Mouse (Mus musculus) embryo, embryonic 10.5 days (tissue): ENCODE measurements around the gene Cyp4b1.
"Not testable (repeated sequence)": the region's sequence is repeated elsewhere in the genome, so short reads cannot be mapped to it uniquely, and the experiment has no call there.

ENCODE experiments used
- DNase-seq: peaks from one replicate; pipeline ENCODE4 v3.0.0-alpha.2; 2015; ENCODE audit warnings: low spot score

Cyp4b1 gene

GRCm38 (mm10) chr4:115647580-115647979 lies at the start of gene Cyp4b1:
Gene Cyp4b1 (minus strand): TSS chr4:115647723.
- no peak for DNase-seq

GRCm38 (mm10) chr4:115686299-115686698 lies 38.8 kb upstream of the Cyp4b1 start:
- no peak for DNase-seq

GRCm38 (mm10) chr4:115659190-115659589 lies 11.7 kb upstream of the Cyp4b1 start:
- no peak for DNase-seq

- no peak for DNase-seq
Observed at GRCm38 (mm10) chr4:115657867-115658249, 10.3 kb upstream of the Cyp4b1 start.

GRCm38 (mm10) chr4:115657104-115657866 lies 9.8 kb upstream of the Cyp4b1 start:
- DNase-seq: peak; percentile 57

DNA sequence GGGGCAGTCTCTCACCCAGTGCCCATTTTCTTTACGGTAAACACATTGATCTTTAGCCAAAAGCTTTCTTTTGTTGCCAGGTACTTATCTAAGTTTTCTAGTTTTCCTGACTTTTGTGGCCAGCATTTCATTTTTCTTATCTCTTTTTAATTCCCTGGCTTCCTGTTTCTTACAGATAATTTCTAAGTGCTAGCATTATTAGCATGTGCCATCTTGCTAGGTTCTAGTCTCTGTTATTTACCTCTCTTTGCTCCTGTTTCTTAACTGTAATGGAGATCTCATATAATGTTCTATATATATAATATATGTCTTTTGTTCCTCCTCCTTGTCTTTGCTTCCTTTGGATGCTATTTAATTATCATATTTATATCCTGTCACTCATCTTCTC lies 9.0 kb upstream of the Cyp4b1 start:
- not testable (repeated sequence) for DNase-seq

DNA sequence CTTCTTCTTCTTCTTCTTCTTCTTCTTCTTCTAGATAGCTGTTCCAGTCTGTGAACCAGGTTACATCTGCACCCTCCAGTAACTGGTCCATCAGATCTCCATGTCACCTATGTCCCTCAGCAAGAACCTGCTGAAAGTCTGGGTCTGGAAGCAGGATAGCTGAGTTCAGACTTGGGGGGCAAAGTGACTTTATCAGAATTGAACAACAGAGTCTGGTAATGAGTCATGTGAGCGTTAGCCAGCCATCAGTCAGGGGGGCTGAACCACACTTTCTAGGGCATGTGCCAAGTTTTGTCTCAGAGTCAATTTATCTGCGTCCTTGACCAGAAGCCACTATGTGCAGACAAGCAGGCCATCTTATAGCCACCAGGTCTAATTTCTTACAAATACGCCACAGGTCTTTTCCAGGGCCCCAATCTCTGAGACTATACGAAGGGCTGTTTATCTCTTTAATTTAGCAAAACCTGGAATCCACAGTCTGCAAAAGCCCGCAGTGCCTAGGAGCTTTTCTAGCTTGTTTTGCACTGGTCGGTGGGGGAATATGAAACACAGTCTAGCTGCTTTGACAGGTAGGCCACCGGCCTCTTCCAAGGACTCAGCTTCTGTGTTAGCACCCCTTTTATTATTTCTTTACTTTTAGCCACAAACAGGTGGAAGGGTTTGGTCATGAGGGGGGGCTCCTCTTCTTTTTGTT lies 8.5 kb upstream of the Cyp4b1 start:
- not testable (repeated sequence) for DNase-seq

GRCm38 (mm10) chr4:115650866-115651265 lies 3.3 kb upstream of the Cyp4b1 start:
- DNase-seq: no peak

- no peak for DNase-seq
Observed at GRCm38 (mm10) chr4:115649344-115649743, 1.8 kb upstream of the Cyp4b1 start.

DNA sequence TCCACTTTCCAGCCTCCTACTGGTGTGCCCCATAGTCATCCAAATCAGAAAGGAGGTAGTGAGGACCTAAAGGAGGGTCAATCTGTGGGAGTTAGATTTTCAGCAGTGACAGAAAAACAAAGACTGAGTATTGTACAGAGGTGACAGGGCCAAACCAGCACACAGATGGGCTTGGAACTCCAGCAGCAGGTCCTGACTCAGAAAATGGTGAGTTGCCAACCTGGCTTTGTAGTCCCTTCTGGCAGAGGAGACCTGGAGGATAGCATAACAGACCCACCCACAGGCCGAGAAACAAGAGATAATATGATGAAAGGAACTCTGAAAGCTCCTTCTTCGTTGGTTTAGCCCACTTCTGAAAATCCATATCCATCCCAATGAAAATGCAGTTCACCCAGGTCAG lies 1.2 kb upstream of the Cyp4b1 start:
- no peak for DNase-seq

DNA sequence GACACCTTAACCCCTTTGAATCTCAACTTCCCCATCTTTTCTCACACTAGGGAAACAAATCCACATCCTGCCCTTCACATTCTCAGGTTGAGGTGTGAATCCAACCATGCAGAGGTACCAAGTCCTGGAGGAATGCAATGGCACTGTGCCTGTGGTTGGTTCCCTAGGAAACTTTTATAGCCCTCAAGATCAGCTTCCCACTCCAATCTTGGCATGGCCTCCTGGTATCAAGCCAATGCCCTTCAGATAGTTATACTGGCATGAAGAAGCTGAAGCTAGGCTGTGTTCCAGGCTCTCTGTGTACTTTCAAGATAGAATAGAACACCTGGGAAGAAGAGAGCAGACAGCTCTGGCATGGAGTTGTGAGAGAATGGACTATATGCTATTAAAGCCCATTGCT lies 2.2 kb downstream of the Cyp4b1 start:
- DNase-seq: no peak

DNA sequence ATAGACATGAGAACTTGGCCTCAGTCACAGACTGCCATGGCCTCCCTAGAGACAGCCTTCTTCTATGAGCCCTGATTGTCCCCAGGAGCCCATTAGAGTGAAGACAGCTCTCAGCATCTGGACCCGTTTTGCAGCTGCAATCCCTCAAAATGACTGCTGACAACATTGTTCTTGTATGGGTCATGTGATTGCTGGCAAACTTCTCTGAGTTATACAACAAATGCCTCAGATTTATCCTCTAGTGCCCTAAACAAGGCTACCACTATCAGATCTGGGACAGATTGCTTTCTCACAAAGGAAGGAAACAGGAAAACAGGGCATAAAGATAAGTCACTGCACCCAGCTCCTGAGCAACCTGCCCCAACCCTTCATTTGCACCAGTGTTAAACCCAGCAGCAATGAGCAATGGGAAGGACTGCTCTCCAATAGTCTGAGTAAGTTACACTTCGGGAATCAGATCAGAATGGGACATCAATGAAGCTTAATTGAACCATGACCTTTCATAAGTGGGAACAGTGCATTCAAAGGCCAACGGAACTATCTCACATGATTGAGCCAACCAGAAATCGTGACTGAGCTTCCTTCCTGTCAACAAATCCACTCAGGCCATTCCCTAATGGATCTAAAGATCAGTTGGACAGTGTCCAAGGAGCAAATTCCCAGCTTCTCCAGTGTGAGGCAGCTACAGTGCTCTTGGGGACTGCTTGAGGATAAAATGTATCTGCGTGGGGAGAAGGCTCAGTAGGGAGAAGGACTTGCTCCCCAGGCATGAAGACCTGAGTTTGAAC lies 4.4 kb downstream of the Cyp4b1 start:
- DNase-seq: no peak

GRCm38 (mm10) chr4:115625560-115625959 lies 22.0 kb downstream of the Cyp4b1 start:
- DNase-seq: not testable (repeated sequence)

DNA sequence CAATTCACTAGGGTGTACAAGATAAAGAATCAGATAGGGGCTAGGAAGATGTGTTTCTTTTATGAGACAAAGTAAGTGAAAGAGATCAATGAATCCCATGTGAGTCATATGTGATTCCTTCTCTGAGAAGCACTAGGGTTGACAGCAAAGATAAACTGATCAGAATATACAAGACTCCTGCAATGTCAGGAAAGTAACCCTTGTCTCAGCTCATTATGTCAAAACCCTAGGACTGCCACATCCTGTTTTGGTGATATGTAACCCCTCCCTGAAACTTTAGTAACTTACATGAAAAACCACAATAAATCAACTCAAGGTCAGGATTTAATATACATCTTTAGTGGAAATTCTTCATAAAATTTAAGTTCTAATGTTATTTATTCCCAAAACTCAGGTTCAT lies 33.5 kb downstream of the Cyp4b1 start:
- DNase-seq: no peak

DNA sequence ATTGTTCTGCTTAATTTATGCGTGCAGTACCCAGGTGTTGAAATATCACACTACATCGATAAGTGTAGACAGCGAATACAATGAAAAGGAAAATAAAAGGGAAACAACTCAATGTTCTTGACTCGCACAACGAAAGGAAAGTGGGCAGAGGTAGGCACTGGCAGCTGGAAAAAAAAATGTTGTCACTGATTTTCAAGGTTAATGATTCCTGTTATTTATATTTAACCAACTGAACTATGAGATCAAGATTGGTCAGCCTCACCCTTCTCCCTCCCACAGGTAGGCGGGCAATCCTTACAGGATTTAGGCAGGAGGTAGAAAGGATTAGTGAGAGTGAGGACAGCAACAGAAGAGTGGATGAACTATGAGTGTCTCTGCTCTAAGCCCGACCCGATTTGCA lies 46.9 kb downstream of the Cyp4b1 start, which contains the start of gene Cyp4a32:
TSS of gene Cyp4a32 (plus strand) at position 359 of the 400 bp plus-strand sequence.
- not testable (repeated sequence) for DNase-seq

DNA sequence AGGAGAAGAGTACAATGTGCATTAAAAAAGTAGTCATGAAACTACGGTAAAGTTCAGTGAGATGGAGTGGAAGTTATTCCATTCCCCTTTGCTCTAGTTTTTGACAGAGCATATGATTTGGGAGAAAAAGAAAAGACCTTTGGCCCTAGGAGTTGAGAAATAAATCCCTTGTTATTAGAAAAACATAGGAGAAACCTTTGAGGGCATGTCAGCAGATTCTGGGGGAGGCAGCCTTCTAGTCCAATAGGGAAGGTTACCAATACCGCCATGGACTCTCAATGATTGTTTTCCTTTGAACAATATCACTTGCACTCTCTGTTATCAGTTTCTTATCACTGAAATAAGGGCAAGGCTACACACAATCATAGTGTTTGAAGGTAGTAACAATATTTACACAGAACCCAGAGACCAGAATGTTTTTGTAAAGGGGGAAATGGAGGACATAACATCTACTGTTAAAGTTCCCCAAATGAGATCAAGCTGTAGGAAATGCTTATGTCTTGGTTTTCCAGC lies 50.6 kb downstream of the Cyp4b1 start:
- no peak for DNase-seq

GRCm38 (mm10) chr4:115596357-115596756 lies 51.2 kb downstream of the Cyp4b1 start:
- DNase-seq: no peak

GRCm38 (mm10) chr4:115583036-115583435 lies 64.5 kb downstream of the Cyp4b1 start:
- DNase-seq: no peak

- no peak for DNase-seq
Observed at GRCm38 (mm10) chr4:115575776-115576175, 71.7 kb downstream of the Cyp4b1 start.

DNA sequence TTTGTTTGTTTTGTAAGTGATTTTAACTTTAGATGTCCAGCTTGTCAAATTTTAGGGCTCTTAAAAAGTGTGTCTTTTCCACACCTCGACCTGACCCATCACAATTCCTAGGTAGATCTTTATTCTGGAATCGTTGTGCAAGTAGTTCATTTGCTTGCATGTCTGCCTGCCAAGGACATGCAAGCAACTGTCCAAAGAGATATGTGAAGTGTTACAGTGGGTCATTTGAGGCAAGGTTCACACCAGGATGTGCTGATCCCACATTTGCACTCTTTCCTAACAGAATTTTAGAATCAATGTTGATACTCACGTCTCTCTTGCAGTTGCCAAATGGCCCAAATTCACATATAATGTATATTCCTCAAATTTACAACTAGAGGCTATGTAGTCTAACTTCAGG lies 72.3 kb downstream of the Cyp4b1 start:
- no peak for DNase-seq
